Mouse (Mus musculus): ENCODE measurements around the gene Gm10770. TPM values are rescaled to one million over a fixed set of nuclear protein-coding genes. Genes with fewer than 3 reads are reported as not detected.

Gene Gm10770
- not detected for total RNA-seq (2023)

GRCm38 (mm10) chr2:150179579-150179978, at the start of gene Gm10770:
TSS of gene Gm10770 (minus strand) at chr2:150179679.

GRCm38 (mm10) chr2:150217600-150218362, 38.3 kb upstream of the Gm10770 start, which contains the start of gene Zfp937:
TSS of gene Zfp937 (plus strand) at chr2:150218073.

GRCm38 (mm10) chr2:150181570-150181999, 2.1 kb upstream of the Gm10770 start, which contains the start of gene Gm14139:
TSS of gene Gm14139 (plus strand) at chr2:150181755.

GRCm38 (mm10) chr2:150136435-150136897, 43.0 kb downstream of the Gm10770 start, which contains the start of gene Zfp120:
TSS of gene Zfp120 (minus strand) at chr2:150136708.

Other genes with a start within 250 kb of the Gm10770 start
- gene Zfp120, start 43.0 kb downstream of the Gm10770 start, total RNA-seq (2023): 8.6 TPM
- gene Gm14139, start 2.1 kb upstream of the Gm10770 start, total RNA-seq (2023): 0.70 TPM
- 4.7 TPM for gene Zfp937, start 38.4 kb upstream of the Gm10770 start, total RNA-seq (2023)
- 10.4 TPM for gene Gm21994, start 75.9 kb upstream of the Gm10770 start, total RNA-seq (2023)
- gene Gm14124, start 77.8 kb upstream of the Gm10770 start, total RNA-seq (2023): not detected
- gene Gm10130, start 144.0 kb upstream of the Gm10770 start, total RNA-seq (2023): 8.7 TPM
- gene 3300002I08Rik, start 183.1 kb upstream of the Gm10770 start, total RNA-seq (2023): 4.2 TPM